Mouse (Mus musculus): ENCODE measurements around the gene Plcd3. TPM values are rescaled to one million over a fixed set of nuclear protein-coding genes. Genes with fewer than 3 reads are reported as not detected.

Gene Plcd3
- total RNA-seq, 4 experiments from 2014 or later: 17.5 to 20.3 (median 18.0) TPM

DNA sequence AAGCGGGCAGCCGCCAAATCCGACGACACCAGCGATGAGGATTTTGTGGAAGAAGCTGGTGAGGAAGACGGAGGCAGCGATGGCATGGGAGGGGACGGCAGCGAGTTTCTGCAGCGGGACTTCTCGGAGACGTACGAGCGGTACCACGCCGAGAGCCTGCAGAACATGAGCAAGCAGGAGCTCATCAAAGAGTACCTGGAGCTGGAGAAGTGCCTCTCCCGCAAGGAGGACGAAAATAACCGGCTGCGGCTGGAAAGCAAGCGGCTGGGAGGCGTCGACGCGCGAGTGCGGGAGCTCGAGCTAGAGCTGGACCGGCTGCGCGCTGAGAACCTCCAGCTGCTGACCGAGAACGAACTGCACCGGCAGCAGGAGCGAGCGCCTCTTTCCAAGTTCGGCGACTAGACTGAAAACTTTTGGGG, 16.1 kb upstream of the Plcd3 start:
- DNase-seq (ENCODE audit: low spot score in 2 of 2): no peak

- peak in 1 of 2 experiments; percentile 46 for DNase-seq (ENCODE audit: low spot score in 2 of 2)
These were observed 15.6 kb upstream of the Plcd3 start for GRCm38 (mm10) chr11:103116959-103117590.

GRCm38 (mm10) chr11:103116008-103116818, 14.8 kb upstream of the Plcd3 start, which contains the start of gene Hexim1:
Hexim1 (plus strand) TSS chr11:103116231.
- peak; percentile 99 for DNase-seq (ENCODE audit: low spot score in 2 of 2)

GRCm38 (mm10) chr11:103115163-103116007, 13.9 kb upstream of the Plcd3 start:
- peak; percentile 71 to 84 for DNase-seq (ENCODE audit: low spot score in 2 of 2)

DNA sequence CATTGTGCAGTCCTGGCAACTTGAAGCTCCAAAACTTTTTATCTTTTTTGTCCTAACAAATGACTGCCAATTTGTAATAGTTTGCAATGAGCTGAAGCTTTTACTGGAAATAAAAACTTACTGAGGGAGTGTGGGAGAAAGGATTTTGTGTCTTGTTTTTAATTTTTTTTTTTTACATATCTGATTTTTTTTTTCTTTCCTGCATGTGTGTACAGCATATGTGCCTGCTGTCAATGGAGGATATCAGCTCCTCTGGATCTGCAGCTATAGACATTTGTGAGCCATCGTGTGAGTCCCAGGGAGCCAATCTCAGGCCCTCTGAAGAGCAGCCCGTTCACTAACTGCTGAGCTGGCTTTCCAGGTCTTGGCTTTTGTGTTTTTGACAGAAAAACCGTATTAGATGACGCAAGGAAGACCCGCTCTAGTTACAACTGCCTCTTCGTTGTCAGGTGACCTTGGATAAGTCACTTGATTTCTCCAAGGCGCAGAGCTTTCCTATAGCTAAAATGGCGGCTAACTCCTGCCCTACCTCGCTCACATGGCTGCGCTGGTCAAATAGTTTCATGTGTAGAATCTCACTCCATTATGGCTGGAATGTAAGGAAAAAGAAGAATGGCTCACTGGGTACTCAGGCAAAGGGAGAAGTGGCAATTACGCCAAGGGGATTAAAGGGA, 12.9 kb upstream of the Plcd3 start:
- DNase-seq (ENCODE audit: low spot score in 2 of 2): no peak

GRCm38 (mm10) chr11:103113771-103114170, 12.3 kb upstream of the Plcd3 start:
- DNase-seq (ENCODE audit: low spot score in 2 of 2): no peak

GRCm38 (mm10) chr11:103113005-103113404, 11.5 kb upstream of the Plcd3 start:
- DNase-seq (ENCODE audit: low spot score in 2 of 2): no peak

- DNase-seq (ENCODE audit: low spot score in 2 of 2): no peak
These were observed 11.1 kb upstream of the Plcd3 start for GRCm38 (mm10) chr11:103112552-103112912.

- DNase-seq (ENCODE audit: low spot score in 2 of 2): no peak
These were observed 10.6 kb upstream of the Plcd3 start for GRCm38 (mm10) chr11:103111881-103112551.

DNA sequence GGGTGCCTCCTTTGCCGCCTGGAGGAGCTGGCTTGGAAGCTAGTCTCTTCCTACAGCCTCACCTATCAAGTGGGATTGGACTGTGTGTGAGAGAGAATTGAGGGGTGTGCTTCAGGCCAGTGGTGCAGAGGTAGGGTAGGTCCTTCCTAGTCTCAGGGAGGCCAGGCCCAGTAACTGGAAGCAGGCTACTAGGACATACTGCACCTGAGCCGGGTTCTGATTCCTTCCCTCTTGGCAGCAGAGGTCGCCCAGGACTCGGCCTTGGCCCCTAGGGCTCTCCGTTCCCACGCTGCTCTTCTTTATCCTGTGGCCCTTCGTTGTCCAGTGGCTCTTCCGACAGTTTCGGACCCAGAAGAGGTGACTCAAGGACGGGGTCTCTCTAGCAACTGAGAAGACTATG, 9.8 kb upstream of the Plcd3 start:
- no peak for DNase-seq (ENCODE audit: low spot score in 2 of 2)

- no peak for DNase-seq (ENCODE audit: low spot score in 2 of 2)
These were observed 4.9 kb upstream of the Plcd3 start for GRCm38 (mm10) chr11:103106386-103106785.

GRCm38 (mm10) chr11:103105810-103106209, 4.4 kb upstream of the Plcd3 start:
- no peak for DNase-seq (ENCODE audit: low spot score in 2 of 2)

GRCm38 (mm10) chr11:103105180-103105725, 3.8 kb upstream of the Plcd3 start:
- no peak for DNase-seq (ENCODE audit: low spot score in 2 of 2)

GRCm38 (mm10) chr11:103104469-103104868, 3.0 kb upstream of the Plcd3 start:
- peak in 1 of 2 experiments; percentile 10 for DNase-seq (ENCODE audit: low spot score in 2 of 2)

DNA sequence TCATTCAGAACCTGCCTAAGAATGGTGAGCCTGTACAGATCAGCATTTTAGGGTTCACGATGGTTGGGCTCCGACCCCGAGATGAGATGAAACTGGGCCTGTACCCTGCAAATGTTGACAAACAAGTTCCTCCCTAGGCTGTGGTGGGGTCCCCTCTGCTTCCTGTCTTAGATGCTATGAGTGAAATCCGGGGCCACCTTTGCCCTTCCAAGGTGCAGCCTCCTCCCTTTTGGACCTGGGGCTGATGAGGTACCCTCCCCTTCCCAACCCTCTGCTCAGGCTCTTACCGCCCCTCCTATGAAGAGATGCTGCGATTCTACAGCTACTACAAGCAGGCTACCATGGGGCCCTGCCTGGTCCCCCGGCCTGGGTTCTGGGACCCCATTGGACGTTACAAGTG, 2.2 kb upstream of the Plcd3 start:
- peak in 1 of 2 experiments; percentile 15 for DNase-seq (ENCODE audit: low spot score in 2 of 2)

DNA sequence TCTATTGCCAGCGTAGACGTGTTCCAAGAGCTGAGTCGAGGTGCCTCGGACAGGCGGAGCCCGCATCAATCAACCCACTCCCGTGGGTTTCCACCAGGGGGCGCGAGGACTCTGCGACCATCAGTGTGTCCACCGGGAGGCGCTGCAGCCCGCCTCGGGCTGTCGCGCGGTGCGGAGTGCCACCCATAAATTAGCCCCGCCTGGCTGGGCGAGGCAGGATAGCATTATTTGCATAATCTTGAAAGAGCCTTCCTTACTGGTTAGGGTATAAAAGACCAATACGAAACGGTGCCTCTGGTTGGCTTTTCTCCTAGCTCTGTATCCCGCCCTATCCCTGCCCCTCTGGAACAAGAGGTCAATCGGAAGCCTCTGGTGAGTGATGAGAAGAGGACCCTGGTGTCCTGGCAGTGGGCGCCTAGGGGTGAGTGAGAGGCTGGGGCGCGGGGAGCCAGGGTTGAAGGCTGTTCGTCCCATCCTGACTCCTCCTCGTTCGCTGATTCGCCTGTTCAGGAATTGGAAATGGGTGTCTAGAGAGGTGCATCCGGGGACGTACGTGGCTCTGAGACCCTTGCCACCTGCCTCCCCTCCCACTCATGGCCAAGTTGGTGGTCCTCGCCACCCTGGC, 1.4 kb upstream of the Plcd3 start:
- peak; percentile 94 to 96 for DNase-seq (ENCODE audit: low spot score in 2 of 2)

- DNase-seq (ENCODE audit: low spot score in 2 of 2): peak; percentile 73 to 82
These were observed 526 bp upstream of the Plcd3 start for GRCm38 (mm10) chr11:103101866-103102501.

DNA sequence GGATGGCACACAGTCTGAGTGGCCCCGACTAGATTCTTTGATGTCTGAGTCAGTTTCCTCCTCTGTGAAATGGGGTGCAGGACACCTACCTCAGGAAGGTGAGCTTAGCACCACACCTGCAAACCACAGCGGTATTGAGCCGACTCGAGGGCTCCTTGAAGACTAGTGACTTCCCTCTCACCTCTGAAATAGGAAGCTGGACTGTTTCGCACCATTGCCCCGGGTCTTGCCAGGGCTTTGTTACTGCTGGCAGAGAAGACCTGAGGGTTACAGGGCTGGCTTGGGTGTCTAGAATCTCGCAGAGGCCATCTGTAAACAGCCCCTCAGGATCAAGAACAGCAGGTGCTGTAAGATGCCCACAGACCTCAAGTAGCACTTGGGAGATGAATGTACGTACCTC, 1.1 kb downstream of the Plcd3 start:
- DNase-seq (ENCODE audit: low spot score in 2 of 2): peak in 1 of 2 experiments; percentile 17

DNA sequence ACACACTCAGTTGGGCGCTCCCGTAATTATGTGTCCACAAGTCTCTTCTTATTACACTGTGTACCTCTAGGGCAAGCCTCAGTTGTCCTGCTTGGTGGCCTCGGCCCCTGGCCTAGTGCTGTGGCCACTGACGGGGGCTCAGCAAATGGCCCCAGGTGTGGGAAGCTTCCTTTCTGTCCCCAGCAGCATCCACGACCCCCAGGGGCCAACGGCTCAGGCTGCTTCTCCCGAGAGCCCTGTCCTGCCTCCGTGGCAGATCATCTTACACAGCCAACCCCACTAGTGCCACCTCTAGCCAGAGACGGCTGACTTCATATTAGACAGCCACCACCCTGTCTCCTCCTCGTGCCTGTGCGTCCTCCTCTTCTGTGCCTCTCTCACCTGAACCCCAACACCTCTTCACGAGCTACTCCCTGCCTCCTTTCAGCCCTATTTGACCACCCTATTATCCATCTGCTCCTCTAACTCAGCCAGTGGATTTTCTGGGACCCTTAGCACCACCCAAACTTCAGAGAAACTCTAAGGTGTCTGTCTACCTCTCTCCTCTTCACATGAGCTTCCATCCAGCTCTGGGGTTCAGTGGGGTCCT, 2.0 kb downstream of the Plcd3 start:
- peak in 1 of 2 experiments; percentile 4 for DNase-seq (ENCODE audit: low spot score in 2 of 2)
